Mouse (Mus musculus) ES-Bruce4 (cell line): ENCODE measurements around the gene Acsl5. TPM values are rescaled to one million over a fixed set of nuclear protein-coding genes. Genes with fewer than 3 reads are reported as not detected.

ENCODE experiments used
- H3K27ac ChIP-seq: 2 replicates; pipeline ENCODE4 v1.5.1; 2012; ENCODE audit warnings: low read length, inconsistent platforms; ENCODE audit not compliant: insufficient read depth
- H3K27me3 ChIP-seq: 2 replicates; pipeline ENCODE4 v1.6.1; 2012; ENCODE audit warnings: mild to moderate bottlenecking, low read length, inconsistent platforms; ENCODE audit not compliant: control insufficient read depth, poor library complexity, insufficient read depth, severe bottlenecking
- H3K36me3 ChIP-seq: 2 replicates; pipeline ENCODE4 v1.6.1; 2012; ENCODE audit warnings: inconsistent platforms, mild to moderate bottlenecking, low read length, moderate library complexity; ENCODE audit not compliant: control insufficient read depth, poor library complexity, insufficient read depth, severe bottlenecking
- H3K4me1 ChIP-seq: one replicate; pipeline ENCODE4 v1.8.1; 2011; ENCODE audit warnings: low read length; ENCODE audit not compliant: control insufficient read depth, insufficient read depth
- H3K4me3 ChIP-seq: 2 replicates; pipeline ENCODE4 v1.5.1; 2011; ENCODE audit warnings: low read depth, mild to moderate bottlenecking, low read length
- H3K9ac ChIP-seq: 2 replicates; pipeline ENCODE4 v1.6.1; 2012; ENCODE audit warnings: low read depth, mild to moderate bottlenecking, inconsistent platforms; ENCODE audit not compliant: poor library complexity, severe bottlenecking
- H3K9me3 ChIP-seq: replicated peaks from 2 replicates; pipeline ENCODE4 v1.6.1; 2012; ENCODE audit warnings: mild to moderate bottlenecking, low read length, inconsistent platforms; ENCODE audit not compliant: control insufficient read depth, poor library complexity, insufficient read depth, severe bottlenecking
- CTCF ChIP-seq: IDR thresholded peaks from one replicate; pipeline ENCODE4 v1.8.1; 2011; ENCODE audit warnings: low read depth, low read length
- EP300 ChIP-seq: IDR thresholded peaks from 2 replicates; pipeline ENCODE4 v1.6.1; 2011; ENCODE audit warnings: low read depth, low read length; ENCODE audit not compliant: insufficient read depth
- POLR2A ChIP-seq: IDR thresholded peaks from one replicate; pipeline ENCODE4 v1.8.1; 2011; ENCODE audit warnings: low read length; ENCODE audit not compliant: insufficient read depth
- polyA plus RNA-seq: library from polyadenylated mRNA; stranded (reverse); fragments of >200 nt; gene quantifications from 2 replicates; pipeline ENCODE4 v1.2.4, GENCODE M21; 2011; ENCODE audit warnings: low read depth; ENCODE audit not compliant: missing spikeins, insufficient read depth, insufficient read length

Acsl5 gene
- polyA plus RNA-seq, 1 experiment = 22.0 TPM

GRCm38 (mm10) chr19:55211698-55212097, 40.0 kb upstream of the Acsl5 start:
- H3K27me3 ChIP-seq = no peaks in the 10 kb centered on the region
- TF ChIP-seq POLR2A (no peak), CTCF (no peak), EP300 (no peak)
- no peak overlapping the region for H3K9ac ChIP-seq
- H3K36me3 ChIP-seq = no peaks in the 10 kb centered on the region
- no peaks in the 10 kb centered on the region for H3K9me3 ChIP-seq
- H3K4me1 ChIP-seq = no peaks in the 10 kb centered on the region
- H3K4me3 ChIP-seq = no peak overlapping the region
- H3K27ac ChIP-seq = no peak overlapping the region

- no peaks in the 10 kb centered on the region for H3K4me1 ChIP-seq
- no peak for TF ChIP-seq EP300
- no peak for TF ChIP-seq CTCF
- TF ChIP-seq POLR2A = no peak
- no peak overlapping the region for H3K4me3 ChIP-seq
- H3K9me3 ChIP-seq = no peaks in the 10 kb centered on the region
- no peak overlapping the region for H3K27ac ChIP-seq
- H3K36me3 ChIP-seq = no peaks in the 10 kb centered on the region
- no peaks in the 10 kb centered on the region for H3K27me3 ChIP-seq
- no peak overlapping the region for H3K9ac ChIP-seq
These were observed 38.0 kb upstream of the Acsl5 start for GRCm38 (mm10) chr19:55213617-55214340.

- Histone ChIP-seq H3K4me3 (no peak overlapping the region), H3K4me1 (peaks cover 3% of the 10 kb centered on the region), H3K27ac (no peak overlapping the region), H3K9ac (no peak overlapping the region), H3K36me3 (no peaks in the 10 kb centered on the region), H3K9me3 (no peaks in the 10 kb centered on the region), H3K27me3 (no peaks in the 10 kb centered on the region)
- TF ChIP-seq EP300 = no peak
- no peak for TF ChIP-seq POLR2A
- TF ChIP-seq CTCF = no peak
These were observed 34.9 kb upstream of the Acsl5 start for GRCm38 (mm10) chr19:55216876-55217275.

- H3K4me1 ChIP-seq = peaks cover 3% of the 10 kb centered on the region
- H3K27ac ChIP-seq = no peak overlapping the region
- TF ChIP-seq CTCF (no peak), EP300 (no peak), POLR2A (no peak)
- H3K27me3 ChIP-seq = no peaks in the 10 kb centered on the region
- no peaks in the 10 kb centered on the region for H3K9me3 ChIP-seq
- H3K36me3 ChIP-seq = no peaks in the 10 kb centered on the region
- no peak overlapping the region for H3K9ac ChIP-seq
- H3K4me3 ChIP-seq = no peak overlapping the region
These were observed 34.4 kb upstream of the Acsl5 start for GRCm38 (mm10) chr19:55217365-55217764.

GRCm38 (mm10) chr19:55218192-55218739, 33.5 kb upstream of the Acsl5 start:
- H3K4me1 ChIP-seq = peaks cover 3% of the 10 kb centered on the region
- H3K4me3 ChIP-seq = peak overlapping the region; percentile 72
- H3K36me3 ChIP-seq = no peaks in the 10 kb centered on the region
- H3K9ac ChIP-seq = peak overlapping the region; percentile 26; the same call in 1 of the 2 replicates
- H3K27me3 ChIP-seq = no peaks in the 10 kb centered on the region
- TF ChIP-seq CTCF (peak; percentile 75), POLR2A (no peak)
- H3K27ac ChIP-seq = no peak overlapping the region
- H3K9me3 ChIP-seq = no peaks in the 10 kb centered on the region

- peak overlapping the region; percentile 26; the same call in 1 of the 2 replicates for H3K9ac ChIP-seq
- H3K4me3 ChIP-seq = peak overlapping the region; percentile 44
- peaks cover 3% of the 10 kb centered on the region for H3K4me1 ChIP-seq
- H3K27ac ChIP-seq = no peak overlapping the region
- no peaks in the 10 kb centered on the region for H3K27me3 ChIP-seq
- no peaks in the 10 kb centered on the region for H3K36me3 ChIP-seq
- no peaks in the 10 kb centered on the region for H3K9me3 ChIP-seq
- TF ChIP-seq POLR2A (no peak), EP300 (no peak), CTCF (no peak)
These were observed 33.0 kb upstream of the Acsl5 start for GRCm38 (mm10) chr19:55218741-55219221.
